Mouse (Mus musculus) gastrocnemius, adult 2 months (tissue): ENCODE data around the gene Gm37240. TPM values are rescaled to one million over a fixed set of nuclear protein-coding genes. Genes with fewer than 3 reads are reported as not detected.
"Not testable (repeated sequence)": the region's sequence is repeated elsewhere in the genome, so short reads cannot be mapped to it uniquely, and the experiment has no call there.

Source experiments
- DNase-seq: peaks from one replicate; pipeline ENCODE4 v3.0.0; 2022
- H3K27ac ChIP-seq: fragments of 200-600 bp; 2 replicates; pipeline ENCODE4 v1.8.1; 2022; ENCODE audit warnings: mild to moderate bottlenecking
- H3K4me3 ChIP-seq: fragments of 200-600 bp; 2 replicates; pipeline ENCODE4 v1.8.1; 2022; ENCODE audit warnings: mild to moderate bottlenecking, moderate library complexity
- CTCF ChIP-seq: fragments of 200-600 bp; IDR thresholded peaks from 2 replicates; pipeline ENCODE4 v1.8.1; 2022; ENCODE audit warnings: antibody characterized with exemption, mild to moderate bottlenecking, moderate library complexity
- intact Hi-C: fragments of 180-260 bp; cut with DNase I; formaldehyde crosslinking; loops from one replicate; pipeline ENCODE4 v1.15.1; 2025
- total RNA-seq, 2 experiments: library from RNA; stranded (reverse); gene quantifications; 2 replicates each; pipeline ENCODE4 v1.2.3; 2021

Gene Gm37240
- total RNA-seq, 2 experiments from 2014 or later, result 34.5 to 37.4 TPM

GRCm38 (mm10) chr3:84586736-84587135 lies 1300.6 kb downstream of the Gm37240 start:
- TF ChIP-seq CTCF, result no peak
- Histone ChIP-seq H3K4me3 (no peak overlapping the region), H3K27ac (no peak overlapping the region)
- intact Hi-C loops, result no loop called here
- no peak for DNase-seq

- DNase-seq, result no peak
- Histone ChIP-seq H3K4me3 (peak overlapping the region; percentile 83), H3K27ac (peak overlapping the region; percentile 89)
- intact Hi-C loops, result no loop called here
- no peak for TF ChIP-seq CTCF
Observed at GRCm38 (mm10) chr3:84582913-84583276, 1304.4 kb downstream of the Gm37240 start.

- peak; percentile 99 for DNase-seq
- Histone ChIP-seq H3K27ac (peak within 1 kb of the TSS; percentile 89), H3K4me3 (peak within 1 kb of the TSS; percentile 83)
- no peak for TF ChIP-seq CTCF
- intact Hi-C loops, result no loop called here
Observed at GRCm38 (mm10) chr3:84582023-84582912, 1305.0 kb downstream of the Gm37240 start, which contains the start of gene Arfip1. TSS of gene Arfip1 (minus strand) at chr3:84582625.

GRCm38 (mm10) chr3:84581696-84582022 lies 1305.7 kb downstream of the Gm37240 start:
- DNase-seq, result no peak
- peak overlapping the region; percentile 89 for H3K27ac ChIP-seq
- TF ChIP-seq CTCF, result no peak
- H3K4me3 ChIP-seq, result peak overlapping the region; percentile 83
- intact Hi-C loops, result no loop called here

GRCm38 (mm10) chr3:84580716-84581115 lies 1306.6 kb downstream of the Gm37240 start:
- intact Hi-C loops, result no loop called here
- Histone ChIP-seq H3K27ac (peak overlapping the region; percentile 89; the same call in 1 of the 2 replicates), H3K4me3 (peak overlapping the region; percentile 83)
- no peak for TF ChIP-seq CTCF
- no peak for DNase-seq

GRCm38 (mm10) chr3:84570501-84570900 lies 1316.8 kb downstream of the Gm37240 start:
- intact Hi-C loops, result no loop called here
- no peak for TF ChIP-seq CTCF
- H3K4me3 ChIP-seq, result no peak overlapping the region
- no peak for DNase-seq
- H3K27ac ChIP-seq, result no peak overlapping the region

- H3K27ac ChIP-seq, result peak overlapping the region; percentile 16; the same call in 1 of the 2 replicates
- intact Hi-C loops, result no loop called here
Observed at GRCm38 (mm10) chr3:84569587-84569986, 1317.7 kb downstream of the Gm37240 start.

GRCm38 (mm10) chr3:84568540-84568939 lies 1318.8 kb downstream of the Gm37240 start:
- Histone ChIP-seq H3K27ac (peak overlapping the region; percentile 16; the same call in 1 of the 2 replicates), H3K4me3 (no peak overlapping the region)
- intact Hi-C loops, result no loop called here
- TF ChIP-seq CTCF, result no peak
- DNase-seq, result no peak

More at GRCm38 (mm10) chr3:84569587-84569986, 1317.7 kb downstream of the Gm37240 start:
- DNase-seq, result no peak
- no peak overlapping the region for H3K4me3 ChIP-seq
- no peak for TF ChIP-seq CTCF

GRCm38 (mm10) chr3:84563415-84563814 lies 1323.9 kb downstream of the Gm37240 start:
- DNase-seq, result no peak
- H3K27ac ChIP-seq, result no peak overlapping the region
- intact Hi-C loops, result no loop called here
- TF ChIP-seq CTCF, result no peak
- H3K4me3 ChIP-seq, result no peak overlapping the region

- H3K4me3 ChIP-seq, H3K27ac ChIP-seq, DNase-seq, intact Hi-C loops: not testable (repeated sequence)
Observed at GRCm38 (mm10) chr3:84562911-84563310, 1324.4 kb downstream of the Gm37240 start.

GRCm38 (mm10) chr3:84558301-84558700 lies 1329.0 kb downstream of the Gm37240 start:
- no peak for TF ChIP-seq CTCF
- H3K4me3 ChIP-seq, result no peak overlapping the region
- intact Hi-C loops, result no loop called here
- peak overlapping the region; percentile 20; the same call in 1 of the 2 replicates for H3K27ac ChIP-seq
- DNase-seq, result peak; percentile 77

GRCm38 (mm10) chr3:84555780-84556179 lies 1331.5 kb downstream of the Gm37240 start:
- intact Hi-C loops, result no loop called here
- no peak for TF ChIP-seq CTCF

GRCm38 (mm10) chr3:84547177-84547576 lies 1340.1 kb downstream of the Gm37240 start:
- intact Hi-C loops, result loop anchor here (10.0 kb wide), 1 partner anchor 372 kb away; the partner anchor contains the start of gene Gm6525
- H3K4me3 ChIP-seq, result no peak overlapping the region
- TF ChIP-seq CTCF, result no peak
- DNase-seq, result no peak
- no peak overlapping the region; the same call in 1 of the 2 replicates for H3K27ac ChIP-seq

More at GRCm38 (mm10) chr3:84555780-84556179, 1331.5 kb downstream of the Gm37240 start:
- no peak overlapping the region for H3K4me3 ChIP-seq
- H3K27ac ChIP-seq, result no peak overlapping the region
- no peak for DNase-seq

GRCm38 (mm10) chr3:84542450-84542849 lies 1344.9 kb downstream of the Gm37240 start:
- not testable (repeated sequence) for H3K27ac ChIP-seq, H3K4me3 ChIP-seq
- intact Hi-C loops, result loop anchor here (1.0 to 10.0 kb wide), 2 partner anchors 190 to 368 kb away; partner anchors contain the start of gene Gm6525
- peak; percentile 72 for TF ChIP-seq CTCF
- DNase-seq, result peak; percentile 49
